Mouse (Mus musculus) megakaryocyte-erythroid progenitor cell, adult 5-6 weeks (primary cell): ENCODE results near the gene Cacng7. TPM values are rescaled to one million over a fixed set of nuclear protein-coding genes. Genes with fewer than 3 reads are reported as not detected.

Experiments
- ATAC-seq: replicated peaks from 2 replicates; pipeline ENCODE4 v1.8.0; 2016; ENCODE audit warnings: mild to moderate bottlenecking, inconsistent platforms; ENCODE audit not compliant: severe bottlenecking, poor library complexity, low FRiP score, low TSS enrichment
- total RNA-seq, 2 experiments: library from RNA; stranded (forward) in 1 of 2; stranded (reverse) in 1 of 2; fragments of 200-1000, 215-1000 nt in 1 of 2; fragments of >200 nt in 1 of 2; fragmentation: Nextera tagmentation in 1 of 2; gene quantifications; 2 replicates each; pipeline ENCODE4 v1.2.3; 2014 to 2017

Cacng7 gene
- total RNA-seq, 2 experiments from 2014 or later, result not detected

DNA sequence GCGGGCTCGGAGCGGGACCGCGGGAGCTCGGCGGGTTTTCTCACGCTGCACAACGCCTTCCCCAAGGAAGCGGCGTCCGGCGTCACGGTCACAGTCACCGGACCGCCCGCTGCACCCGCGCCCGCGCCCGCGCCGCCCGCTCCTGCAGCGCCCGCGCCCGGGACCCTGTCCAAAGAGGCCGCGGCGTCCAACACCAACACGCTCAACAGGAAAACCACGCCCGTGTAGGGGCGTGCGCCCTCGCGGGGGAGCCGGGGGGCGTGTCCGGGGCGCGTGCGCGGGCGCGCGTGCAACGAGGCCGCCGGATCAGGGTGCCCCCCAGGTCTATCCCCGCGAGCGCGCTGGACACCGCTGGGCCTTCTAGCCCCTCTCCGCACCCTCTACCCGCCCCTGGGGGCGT lies 82.6 kb downstream of the Cacng7 start:
- no peak; the same call in 1 of the 2 replicates for ATAC-seq

Other genes with a start within 250 kb of the Cacng7 start
- not detected in 2 replicates for gene AU018091, start 163.8 kb upstream of the Cacng7 start, total RNA-seq (2014; fragmentation: Nextera tagmentation)
- gene AU018091, start 163.8 kb upstream of the Cacng7 start, total RNA-seq (2017), result not detected in 2 replicates
- not detected in 2 replicates for gene Nlrp12, start 83.2 kb upstream of the Cacng7 start, total RNA-seq (2014; fragmentation: Nextera tagmentation)
- gene Nlrp12, start 83.2 kb upstream of the Cacng7 start, total RNA-seq (2017), result not detected in 2 replicates
- gene Myadm, start 43.9 kb upstream of the Cacng7 start, total RNA-seq (2014; fragmentation: Nextera tagmentation), result 1.2 TPM in 1 of 2 replicates, not detected in the other
- 0.61 and 2.4 TPM in 2 replicates for gene Myadm, start 43.9 kb upstream of the Cacng7 start, total RNA-seq (2017)
- not detected in 2 replicates for gene Prkcg, start 43.8 kb upstream of the Cacng7 start, total RNA-seq (2014; fragmentation: Nextera tagmentation)
- not detected in 2 replicates for gene Prkcg, start 43.8 kb upstream of the Cacng7 start, total RNA-seq (2017)
- not detected in 2 replicates for gene Cacng8, start 57.7 kb downstream of the Cacng7 start, total RNA-seq (2014; fragmentation: Nextera tagmentation)
- gene Cacng8, start 57.7 kb downstream of the Cacng7 start, total RNA-seq (2017), result not detected in 2 replicates
- not detected in 2 replicates for gene Cacng6, start 91.2 kb downstream of the Cacng7 start, total RNA-seq (2014; fragmentation: Nextera tagmentation)
- not detected in 2 replicates for gene Cacng6, start 91.2 kb downstream of the Cacng7 start, total RNA-seq (2017)
- 1.2 TPM in 1 of 2 replicates, not detected in the other for gene Tarm1, start 169.7 kb downstream of the Cacng7 start, total RNA-seq (2014; fragmentation: Nextera tagmentation)
- 0.19 TPM in 1 of 2 replicates, not detected in the other for gene Tarm1, start 169.7 kb downstream of the Cacng7 start, total RNA-seq (2017)